Mouse (Mus musculus): ENCODE data around the gene Atxn2. TPM values are rescaled to one million over a fixed set of nuclear protein-coding genes. Genes with fewer than 3 reads are reported as not detected.
A peak's percentile ranks its signal among the peaks of the same experiment; 100 is the strongest.

Gene Atxn2
- polyA plus RNA-seq, 1 experiment from 2014 or later = 42.0 TPM

DNA sequence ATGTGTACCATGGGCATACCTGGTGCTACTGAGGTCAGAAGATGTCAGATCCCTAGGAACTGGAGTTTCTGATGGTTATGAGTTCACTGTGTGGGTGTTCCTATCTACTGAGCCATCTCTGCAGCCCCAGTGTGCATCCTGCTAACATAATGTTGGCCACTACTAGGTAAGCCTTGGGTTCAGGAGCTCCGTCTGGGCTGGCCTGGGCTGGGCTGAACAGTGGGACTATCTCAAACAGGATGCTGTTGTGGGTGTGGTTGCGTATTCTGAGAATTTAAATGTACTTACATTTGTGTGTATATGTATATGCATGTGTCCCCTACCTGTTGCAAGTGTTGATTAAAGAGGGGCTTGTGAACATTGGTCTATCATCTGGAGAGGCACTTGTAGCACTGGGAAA lies 38.5 kb downstream of the Atxn2 start:
- WGBS = 95% methylated on average over 2 of the region's 2 CpGs
- peaks cover under 1% of the 10 kb centered on the region; the same call in 1 of the 2 replicates for H3K27me3 ChIP-seq (ENCODE audit: insufficient read depth, poor library complexity, severe bottlenecking)
- no peak overlapping the region for H3K27ac ChIP-seq
- no peak overlapping the region for H3K4me3 ChIP-seq
- no peak for DNase-seq (ENCODE audit: low spot score)
- peaks cover 85% of the 10 kb centered on the region for H3K36me3 ChIP-seq
- H3K4me1 ChIP-seq (replicated peaks) = no peaks in the 10 kb centered on the region
- H3K9me3 ChIP-seq = no peaks in the 10 kb centered on the region

- Histone ChIP-seq H3K4me3 (no peak overlapping the region), H3K9me3 (no peaks in the 10 kb centered on the region), H3K27ac (peak overlapping the region; percentile 13; the same call in 1 of the 2 replicates), H3K36me3 (peaks cover 85% of the 10 kb centered on the region), H3K27me3 (ENCODE audit: insufficient read depth, poor library complexity, severe bottlenecking) (peaks cover 17% of the 10 kb centered on the region), H3K4me1 (replicated peaks) (peaks cover 20% of the 10 kb centered on the region)
- DNase-seq (ENCODE audit: low spot score) = peak; percentile 56
- WGBS = 35% methylated on average over 2 of the region's 2 CpGs
Measured at GRCm38 (mm10) chr5:121757900-121758299, 46.8 kb downstream of the Atxn2 start.

- H3K9me3 ChIP-seq = no peaks in the 10 kb centered on the region
- no peak for DNase-seq (ENCODE audit: low spot score)
- H3K27me3 ChIP-seq (ENCODE audit: insufficient read depth, poor library complexity, severe bottlenecking) = peaks cover 17% of the 10 kb centered on the region
- no peak overlapping the region for H3K4me3 ChIP-seq
- H3K36me3 ChIP-seq = peaks cover 85% of the 10 kb centered on the region
- peak overlapping the region; percentile 13; the same call in 1 of the 2 replicates for H3K27ac ChIP-seq
- 87% methylated on average over 4 of the region's 4 CpGs for WGBS
- H3K4me1 ChIP-seq (replicated peaks) = peaks cover 20% of the 10 kb centered on the region
Measured at GRCm38 (mm10) chr5:121758341-121758740, 47.2 kb downstream of the Atxn2 start.

GRCm38 (mm10) chr5:121759921-121760320 lies 48.8 kb downstream of the Atxn2 start:
- H3K36me3 ChIP-seq = peaks cover 80% of the 10 kb centered on the region
- peaks cover 20% of the 10 kb centered on the region for H3K4me1 ChIP-seq (replicated peaks)
- no peak for DNase-seq (ENCODE audit: low spot score)
- WGBS = 95% methylated on average over 4 of the region's 4 CpGs
- no peaks in the 10 kb centered on the region for H3K9me3 ChIP-seq
- no peak overlapping the region for H3K27ac ChIP-seq
- no peak overlapping the region for H3K4me3 ChIP-seq
- peaks cover 13% of the 10 kb centered on the region for H3K27me3 ChIP-seq (ENCODE audit: insufficient read depth, poor library complexity, severe bottlenecking)

- no peaks in the 10 kb centered on the region for H3K9me3 ChIP-seq
- H3K4me1 ChIP-seq (replicated peaks) = peaks cover 20% of the 10 kb centered on the region
- 70% methylated on average over 7 of the region's 7 CpGs for WGBS
Measured at GRCm38 (mm10) chr5:121761459-121761858, 50.3 kb downstream of the Atxn2 start.

DNA sequence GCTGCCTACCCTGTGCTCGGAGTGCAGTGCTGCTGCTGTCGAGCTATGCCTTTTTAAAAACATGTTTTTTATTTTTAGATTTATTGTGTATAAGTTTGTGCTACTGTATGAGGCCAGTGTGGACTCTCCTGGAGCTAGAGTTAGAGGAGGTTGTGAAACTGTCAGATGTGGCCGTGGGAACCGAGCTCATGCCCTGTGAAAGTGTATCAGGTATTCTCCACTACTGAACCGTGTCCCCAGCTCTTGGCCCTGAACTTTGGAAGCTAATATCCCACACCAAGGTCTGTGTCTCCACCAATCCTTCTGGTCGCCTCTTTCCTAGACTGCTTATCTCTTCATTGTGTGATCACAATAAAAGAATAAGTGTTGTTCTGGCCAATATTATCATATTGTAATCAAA lies 51.8 kb downstream of the Atxn2 start:
- Histone ChIP-seq H3K36me3 (peaks cover 71% of the 10 kb centered on the region), H3K9me3 (no peaks in the 10 kb centered on the region), H3K4me1 (replicated peaks) (peaks cover 18% of the 10 kb centered on the region), H3K27me3 (ENCODE audit: insufficient read depth, poor library complexity, severe bottlenecking) (peaks cover 13% of the 10 kb centered on the region), H3K4me3 (no peak overlapping the region), H3K27ac (no peak overlapping the region)
- DNase-seq (ENCODE audit: low spot score) = no peak
- WGBS = 92% methylated on average over 6 of the region's 6 CpGs

More at GRCm38 (mm10) chr5:121761459-121761858, 50.3 kb downstream of the Atxn2 start:
- no peak for DNase-seq (ENCODE audit: low spot score)
- Histone ChIP-seq H3K27me3 (ENCODE audit: insufficient read depth, poor library complexity, severe bottlenecking) (peaks cover 13% of the 10 kb centered on the region), H3K36me3 (peaks cover 78% of the 10 kb centered on the region), H3K27ac (no peak overlapping the region), H3K4me3 (no peak overlapping the region)

- Histone ChIP-seq H3K9me3 (no peaks in the 10 kb centered on the region), H3K27me3 (ENCODE audit: insufficient read depth, poor library complexity, severe bottlenecking) (peaks cover 7% of the 10 kb centered on the region), H3K27ac (no peak overlapping the region), H3K4me3 (no peak overlapping the region), H3K4me1 (replicated peaks) (peaks cover 6% of the 10 kb centered on the region; the same call in 1 of the 2 replicates), H3K36me3 (peaks cover 57% of the 10 kb centered on the region)
- WGBS = 89% methylated on average over 2 of the region's 2 CpGs
- no peak for DNase-seq (ENCODE audit: low spot score)
Measured at GRCm38 (mm10) chr5:121765020-121765419, 53.9 kb downstream of the Atxn2 start.

DNA sequence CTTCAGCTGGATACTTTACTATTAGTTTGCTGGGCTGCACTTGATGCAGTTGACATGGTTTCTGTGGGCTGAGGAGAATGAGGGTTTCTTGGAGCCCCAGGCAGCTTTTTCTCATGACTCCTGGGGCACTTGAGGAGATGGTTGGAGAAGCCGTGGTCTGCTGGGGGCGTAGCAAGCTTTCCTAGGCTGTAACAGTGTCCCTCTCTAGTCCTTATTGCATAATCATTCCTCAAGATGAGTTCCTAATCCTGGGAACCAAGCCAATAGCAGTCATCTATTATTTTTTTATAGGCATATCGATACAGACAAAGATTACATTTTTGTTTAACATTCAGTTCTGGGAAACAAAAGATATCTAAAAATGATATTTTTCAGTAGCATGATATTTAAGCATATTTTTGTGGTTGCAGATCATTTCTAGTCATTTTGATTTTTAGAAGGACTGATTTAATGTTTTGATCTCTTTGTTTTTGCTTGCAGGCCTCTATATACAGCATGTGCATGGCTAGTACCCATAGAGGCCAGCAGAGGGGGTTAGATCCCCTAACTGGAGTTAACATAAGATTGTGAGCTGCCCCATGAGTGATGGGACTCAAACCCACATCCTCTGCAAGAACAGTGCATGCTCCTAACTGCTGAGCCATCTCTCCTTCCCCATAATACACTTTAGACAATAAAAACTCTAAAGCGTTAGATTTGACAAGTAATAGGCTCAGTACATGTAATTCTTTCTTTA lies 55.1 kb downstream of the Atxn2 start:
- no peak overlapping the region for H3K27ac ChIP-seq
- DNase-seq (ENCODE audit: low spot score) = no peak
- H3K27me3 ChIP-seq (ENCODE audit: insufficient read depth, poor library complexity, severe bottlenecking) = no peaks in the 10 kb centered on the region
- no peak overlapping the region for H3K4me3 ChIP-seq
- H3K36me3 ChIP-seq = peaks cover 55% of the 10 kb centered on the region
- no peaks in the 10 kb centered on the region for H3K9me3 ChIP-seq
- peaks cover 2% of the 10 kb centered on the region; the same call in 1 of the 2 replicates for H3K4me1 ChIP-seq (replicated peaks)
- 95% methylated on average over 4 of the region's 4 CpGs for WGBS

GRCm38 (mm10) chr5:121767564-121767963 lies 56.4 kb downstream of the Atxn2 start:
- Histone ChIP-seq H3K27me3 (ENCODE audit: insufficient read depth, poor library complexity, severe bottlenecking) (no peaks in the 10 kb centered on the region), H3K36me3 (peaks cover 57% of the 10 kb centered on the region)

DNA sequence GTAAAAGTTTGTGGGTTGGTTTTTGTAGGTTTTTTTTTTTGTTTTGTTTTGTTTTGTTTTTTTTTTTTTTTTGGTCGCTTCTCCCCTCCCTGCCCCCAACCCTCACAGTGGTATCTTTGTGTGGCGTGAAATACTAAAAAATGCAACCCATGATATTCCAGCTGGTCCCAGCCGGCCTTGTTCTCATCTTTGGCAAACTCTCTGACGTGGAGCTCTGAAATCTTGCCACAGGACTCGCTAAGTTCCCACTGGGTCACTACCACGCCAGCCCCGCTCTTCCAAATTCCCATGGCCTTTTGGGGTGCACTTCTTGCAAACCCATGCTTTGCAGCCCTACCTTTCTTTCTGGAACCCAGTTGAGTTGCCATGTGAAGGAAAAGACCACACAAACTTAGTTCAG lies 58.7 kb downstream of the Atxn2 start:
- H3K36me3 ChIP-seq = peaks cover 65% of the 10 kb centered on the region
- no peaks in the 10 kb centered on the region for H3K27me3 ChIP-seq (ENCODE audit: insufficient read depth, poor library complexity, severe bottlenecking)
- H3K4me3 ChIP-seq = no peak overlapping the region
- H3K27ac ChIP-seq = no peak overlapping the region
- H3K9me3 ChIP-seq = no peaks in the 10 kb centered on the region
- H3K4me1 ChIP-seq (replicated peaks) = no peaks in the 10 kb centered on the region
- 92% methylated on average over 7 of the region's 7 CpGs for WGBS
- no peak for DNase-seq (ENCODE audit: low spot score)

More at GRCm38 (mm10) chr5:121767564-121767963, 56.4 kb downstream of the Atxn2 start:
- Histone ChIP-seq H3K4me1 (replicated peaks) (no peaks in the 10 kb centered on the region), H3K9me3 (no peaks in the 10 kb centered on the region), H3K4me3 (no peak overlapping the region), H3K27ac (no peak overlapping the region)
- no peak for DNase-seq (ENCODE audit: low spot score)
- WGBS = 92% methylated on average over 2 of the region's 2 CpGs

DNA sequence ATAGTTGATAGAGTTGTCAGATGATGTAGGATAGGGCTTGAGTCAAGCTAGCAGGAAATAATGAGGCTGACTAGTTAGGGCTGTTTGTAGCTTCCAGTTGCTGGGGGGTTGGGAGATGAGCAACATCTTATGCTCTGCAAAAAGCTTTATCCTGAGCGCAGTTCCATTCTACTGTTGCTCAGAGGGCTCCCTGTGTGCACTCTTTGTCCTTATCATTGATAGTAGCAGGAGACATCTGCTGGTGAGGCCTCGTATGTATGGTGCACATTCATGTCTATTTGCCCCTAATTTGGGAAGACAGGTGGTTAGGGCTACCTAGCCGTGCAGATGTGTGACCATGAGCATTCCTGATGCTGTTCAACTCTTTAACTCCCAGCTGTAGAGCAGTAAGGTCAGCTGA lies 60.5 kb downstream of the Atxn2 start:
- peaks cover 69% of the 10 kb centered on the region for H3K36me3 ChIP-seq
- no peak overlapping the region for H3K4me3 ChIP-seq
- no peak for DNase-seq (ENCODE audit: low spot score)
- no peak overlapping the region for H3K27ac ChIP-seq
- no peaks in the 10 kb centered on the region for H3K9me3 ChIP-seq
- H3K4me1 ChIP-seq (replicated peaks) = no peaks in the 10 kb centered on the region
- WGBS = 93% methylated on average over 3 of the region's 3 CpGs
- H3K27me3 ChIP-seq (ENCODE audit: insufficient read depth, poor library complexity, severe bottlenecking) = no peaks in the 10 kb centered on the region

- H3K4me3 ChIP-seq = no peak overlapping the region
- no peak for DNase-seq (ENCODE audit: low spot score)
- no peaks in the 10 kb centered on the region for H3K27me3 ChIP-seq (ENCODE audit: insufficient read depth, poor library complexity, severe bottlenecking)
- H3K4me1 ChIP-seq (replicated peaks) = no peaks in the 10 kb centered on the region
- H3K27ac ChIP-seq = no peak overlapping the region
- no peaks in the 10 kb centered on the region for H3K9me3 ChIP-seq
- H3K36me3 ChIP-seq = peaks cover 99% of the 10 kb centered on the region
- WGBS = 96% methylated on average over 7 of the region's 7 CpGs
Measured at GRCm38 (mm10) chr5:121778485-121779119, 67.5 kb downstream of the Atxn2 start.

GRCm38 (mm10) chr5:121780180-121780579 lies 69.0 kb downstream of the Atxn2 start:
- 86% methylated on average over 5 of the region's 5 CpGs for WGBS
- H3K4me3 ChIP-seq = no peak overlapping the region
- no peaks in the 10 kb centered on the region for H3K9me3 ChIP-seq
- no peaks in the 10 kb centered on the region for H3K4me1 ChIP-seq (replicated peaks)
- DNase-seq (ENCODE audit: low spot score) = no peak
- H3K27ac ChIP-seq = no peak overlapping the region
- H3K27me3 ChIP-seq (ENCODE audit: insufficient read depth, poor library complexity, severe bottlenecking) = no peaks in the 10 kb centered on the region
- peaks cover 99% of the 10 kb centered on the region for H3K36me3 ChIP-seq
